Mouse (Mus musculus): Measurements from ENCODE around the gene Pcnp.
"Not testable (repeated sequence)": the region's sequence is repeated elsewhere in the genome, so short reads cannot be mapped to it uniquely, and the experiment has no call there.

Gene Pcnp

GRCm38 (mm10) chr16:56029661-56030082, at the start of gene Pcnp:
Gene Pcnp (minus strand): TSS chr16:56029739.
- DNase-seq (ENCODE audit: low read depth, low spot score): peak; percentile 97

DNA sequence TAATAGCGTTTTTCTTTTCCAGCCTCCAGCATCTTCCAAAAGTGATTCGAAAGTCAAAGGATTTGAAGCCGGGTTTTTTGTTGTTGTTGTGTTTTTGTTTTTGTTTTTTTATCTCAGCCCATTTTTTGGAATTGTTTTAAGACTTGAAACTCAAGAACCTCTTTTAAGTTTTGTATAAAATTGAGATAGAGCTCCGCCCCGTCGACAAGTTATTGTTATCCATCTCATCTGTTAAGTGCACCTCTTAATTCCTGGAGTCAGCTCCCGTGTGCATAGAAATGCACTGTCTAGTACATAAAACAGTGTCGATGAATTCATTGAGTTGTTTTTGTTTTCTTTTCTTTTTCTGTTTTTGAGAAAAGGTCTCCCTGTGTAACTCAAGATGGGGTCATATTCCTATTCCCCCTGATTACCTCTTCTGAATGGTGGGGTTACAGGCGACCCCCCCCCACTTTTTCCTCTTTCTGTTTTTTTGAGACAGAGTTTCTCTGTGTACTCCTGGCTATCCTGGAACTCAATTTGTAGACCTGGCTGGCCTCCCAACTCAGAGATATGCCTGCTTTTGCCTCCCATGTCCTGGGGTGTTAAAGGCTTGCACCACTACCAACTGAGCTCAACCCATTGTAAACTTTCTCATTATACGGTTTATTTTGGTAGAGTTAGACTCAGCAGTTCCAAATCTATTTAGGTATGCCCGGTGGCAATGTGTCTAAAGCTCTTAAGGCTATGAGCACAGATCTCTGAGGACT, 46.8 kb upstream of the Pcnp start:
- DNase-seq (ENCODE audit: low read depth, low spot score): no peak

DNA sequence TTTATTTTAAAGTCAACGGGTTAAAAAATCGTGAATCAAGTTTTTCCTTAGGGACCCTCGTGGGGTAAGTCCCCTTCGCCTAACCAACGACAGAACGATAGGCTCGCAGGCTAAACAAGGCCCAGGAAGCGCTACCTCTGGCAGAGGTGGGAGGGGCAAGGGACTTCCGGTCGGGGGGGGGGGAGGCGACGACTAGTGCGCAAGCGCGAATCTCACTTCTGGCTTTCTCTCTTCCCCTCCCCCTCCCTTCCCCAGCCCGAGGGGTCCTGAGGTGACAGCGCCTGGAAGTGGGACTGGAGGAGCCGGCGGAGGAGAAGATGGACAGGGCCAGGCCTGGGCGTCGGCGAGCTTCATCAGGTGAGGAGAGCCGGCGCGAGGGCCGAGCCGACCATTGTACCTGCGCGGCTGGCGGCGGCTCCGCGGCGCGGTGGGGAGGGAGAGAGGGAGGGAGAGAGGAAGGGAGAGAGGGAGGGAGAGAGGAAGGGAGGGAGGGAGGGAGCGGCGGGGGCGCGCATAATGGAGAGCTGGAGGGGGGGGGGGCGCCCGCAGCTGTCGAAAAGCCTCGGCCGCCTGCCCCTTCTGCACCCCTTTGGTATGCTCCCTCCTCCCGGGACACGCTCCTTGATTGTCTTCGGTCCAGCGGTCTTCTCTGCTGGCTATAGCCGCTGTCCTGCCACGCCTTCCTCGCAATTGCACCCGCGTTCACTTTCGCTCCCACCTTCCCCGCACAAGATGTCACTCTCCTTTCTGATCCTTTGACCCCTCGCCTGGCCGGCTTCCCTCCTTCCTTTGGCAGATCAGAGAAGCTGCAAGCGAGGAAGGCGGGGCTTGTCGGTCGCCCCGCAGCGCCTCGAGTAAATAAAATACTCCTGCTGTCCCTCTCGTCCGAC, 45.9 kb upstream of the Pcnp start:
- peak; percentile 92 for DNase-seq (ENCODE audit: low read depth, low spot score)

GRCm38 (mm10) chr16:56074565-56074964, 45.0 kb upstream of the Pcnp start:
- DNase-seq (ENCODE audit: low read depth, low spot score): no peak

DNA sequence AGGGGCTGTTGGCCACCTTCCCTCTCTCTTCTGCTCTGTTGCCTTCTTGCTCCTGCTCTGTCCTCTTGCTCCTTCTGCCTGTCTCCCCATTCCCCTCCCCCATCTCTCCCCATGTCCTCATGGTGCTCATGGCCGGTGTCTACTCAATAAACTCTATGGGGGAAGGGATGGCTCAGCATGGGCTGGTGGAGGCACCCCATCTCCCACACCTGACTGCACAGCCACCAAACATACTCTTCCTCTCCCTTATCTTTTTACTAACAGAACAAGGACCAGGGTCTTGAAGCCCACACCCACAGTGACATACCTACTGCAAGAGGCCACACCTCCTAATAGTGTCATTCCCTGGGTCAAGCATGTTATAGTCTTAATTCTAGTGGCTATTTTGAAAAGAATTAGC, 44.6 kb upstream of the Pcnp start:
- DNase-seq (ENCODE audit: low read depth, low spot score): no peak

DNA sequence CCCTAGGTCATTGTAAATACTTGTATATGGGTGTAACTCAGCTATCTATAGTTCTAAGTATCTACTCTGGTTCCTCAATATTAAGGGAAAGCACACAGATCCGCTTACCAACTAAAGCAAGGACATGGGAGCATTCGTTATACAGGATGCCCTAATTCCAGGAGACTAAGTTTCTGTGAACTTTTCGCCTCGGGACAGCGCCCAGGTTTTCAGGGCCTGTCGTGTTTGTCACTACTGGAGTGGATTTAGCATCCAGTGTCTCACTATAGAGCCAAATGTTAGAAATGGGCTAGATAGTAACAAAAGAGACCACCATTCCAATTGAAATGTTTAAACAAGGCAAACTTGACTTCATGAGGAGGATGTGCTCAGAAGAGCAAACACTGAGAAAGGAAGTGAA, 43.6 kb upstream of the Pcnp start:
- not testable (repeated sequence) for DNase-seq (ENCODE audit: low read depth, low spot score)

GRCm38 (mm10) chr16:56072533-56072932, 43.0 kb upstream of the Pcnp start:
- no peak for DNase-seq (ENCODE audit: low read depth, low spot score)

DNA sequence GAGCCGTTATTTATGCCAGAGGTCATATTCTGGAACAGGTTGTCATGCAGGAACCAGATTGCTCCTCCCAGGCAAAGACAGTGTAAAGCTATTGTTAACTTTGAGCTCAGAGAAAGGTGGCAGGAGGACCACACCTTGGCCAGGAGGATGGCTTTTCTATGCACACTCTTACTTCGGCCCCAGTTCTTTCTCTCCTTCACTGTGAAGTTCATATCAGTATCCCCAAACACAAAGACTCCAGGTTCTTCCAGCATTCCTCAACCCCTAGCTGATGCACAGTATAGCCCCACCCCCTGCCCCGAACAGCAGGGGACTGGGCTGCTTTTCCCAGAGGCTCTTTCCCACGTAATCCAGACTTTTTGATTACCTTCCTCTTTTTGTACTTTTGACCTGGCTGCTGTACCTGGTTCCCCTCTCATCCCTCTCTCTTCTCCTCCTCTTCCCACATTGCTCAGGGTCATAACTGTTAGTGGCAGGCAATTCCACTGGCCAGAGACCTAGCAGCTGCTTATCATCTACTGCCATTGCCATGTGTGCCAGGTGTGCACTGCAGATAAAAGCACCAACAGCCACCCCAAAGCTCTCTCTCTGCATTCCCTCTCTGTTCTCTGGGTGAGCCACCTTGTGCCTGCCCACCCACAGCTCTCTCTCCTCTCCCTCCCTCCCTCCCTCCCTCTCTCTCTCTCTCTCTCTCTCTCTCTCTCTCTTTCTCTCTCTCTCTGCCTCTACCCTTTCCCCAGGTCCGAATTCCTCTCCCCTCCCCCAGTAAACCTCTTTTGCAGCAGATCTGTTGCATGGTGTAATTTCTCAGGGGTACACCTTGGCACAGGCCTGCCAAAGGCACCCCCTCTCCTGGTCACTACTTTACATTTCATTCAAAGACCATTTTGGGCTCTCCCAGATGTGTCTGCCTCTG, 42.0 kb upstream of the Pcnp start:
- no peak for DNase-seq (ENCODE audit: low read depth, low spot score)

GRCm38 (mm10) chr16:56068523-56069070, 39.1 kb upstream of the Pcnp start:
- no peak for DNase-seq (ENCODE audit: low read depth, low spot score)

- DNase-seq (ENCODE audit: low read depth, low spot score): no peak
Measured at GRCm38 (mm10) chr16:56066113-56066512, 36.6 kb upstream of the Pcnp start.

GRCm38 (mm10) chr16:56064334-56064990, 34.9 kb upstream of the Pcnp start:
- DNase-seq (ENCODE audit: low read depth, low spot score): peak; percentile 54

DNA sequence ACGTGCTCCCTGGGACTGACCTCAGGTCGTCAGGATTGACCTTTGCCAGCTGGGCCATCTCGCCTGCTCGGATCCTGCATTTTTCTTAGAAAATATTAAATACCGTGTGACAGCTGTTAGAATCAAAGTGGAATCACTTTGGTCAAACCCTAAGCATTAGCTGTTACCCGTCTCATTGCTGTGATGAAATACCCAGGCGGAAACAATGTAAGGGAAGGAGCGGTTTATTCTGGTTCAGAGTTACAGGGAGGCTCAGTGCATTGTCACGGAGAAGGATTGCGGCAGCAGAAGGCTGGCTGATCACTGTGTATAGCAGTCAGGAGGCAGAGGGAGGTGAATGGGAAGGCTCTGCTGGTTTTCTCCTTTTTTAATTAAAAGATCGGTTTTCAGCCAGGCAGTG, 33.4 kb upstream of the Pcnp start:
- no peak for DNase-seq (ENCODE audit: low read depth, low spot score)

DNA sequence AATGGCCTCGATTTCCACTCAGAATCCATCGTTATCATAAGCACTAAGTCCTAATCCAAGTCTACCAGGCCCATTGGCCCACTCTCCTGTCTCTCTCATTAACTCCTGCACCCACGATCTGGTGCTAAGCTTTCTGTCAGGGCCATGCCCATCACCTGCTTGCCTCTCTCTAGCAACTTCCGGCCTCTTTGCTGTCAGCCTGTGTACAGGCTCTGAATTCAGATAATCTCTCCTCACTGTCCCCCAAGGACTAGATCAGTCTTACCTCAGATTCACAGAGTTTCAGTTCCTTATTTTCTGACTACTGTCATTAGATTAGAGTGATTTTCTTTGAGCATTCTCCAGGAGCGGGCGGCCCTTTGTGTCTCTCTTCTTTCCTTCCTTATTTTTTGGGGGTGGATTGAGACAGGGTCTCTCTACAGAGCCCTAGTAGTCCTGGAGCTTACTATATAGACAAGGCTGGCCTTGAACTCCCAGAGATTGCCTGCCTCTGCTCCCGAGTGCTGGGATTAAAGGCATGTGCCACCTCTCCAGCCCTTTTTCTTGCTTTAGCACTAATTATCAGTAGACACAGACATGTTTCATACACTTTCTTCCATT, 32.6 kb upstream of the Pcnp start:
- DNase-seq (ENCODE audit: low read depth, low spot score): no peak

DNA sequence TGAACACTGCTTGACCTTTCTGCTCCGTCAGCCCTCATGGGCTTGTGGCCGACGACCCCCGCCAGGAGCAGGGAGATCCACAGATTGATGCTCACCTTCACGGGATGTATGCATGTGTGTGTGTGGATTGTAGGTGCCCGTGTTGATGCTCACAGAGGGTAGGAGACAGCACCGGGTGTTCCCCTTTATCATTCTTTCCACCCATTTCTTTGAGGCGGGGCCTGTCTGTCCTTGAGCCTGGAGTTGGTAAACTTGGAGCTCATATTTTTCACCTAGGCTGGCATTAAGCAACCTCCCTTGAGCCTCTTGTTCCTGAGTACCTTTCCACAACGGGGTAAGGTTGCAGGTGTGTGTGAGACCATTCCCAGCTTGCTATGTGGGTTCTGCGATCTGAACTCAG, 28.6 kb upstream of the Pcnp start:
- DNase-seq (ENCODE audit: low read depth, low spot score): no peak

DNA sequence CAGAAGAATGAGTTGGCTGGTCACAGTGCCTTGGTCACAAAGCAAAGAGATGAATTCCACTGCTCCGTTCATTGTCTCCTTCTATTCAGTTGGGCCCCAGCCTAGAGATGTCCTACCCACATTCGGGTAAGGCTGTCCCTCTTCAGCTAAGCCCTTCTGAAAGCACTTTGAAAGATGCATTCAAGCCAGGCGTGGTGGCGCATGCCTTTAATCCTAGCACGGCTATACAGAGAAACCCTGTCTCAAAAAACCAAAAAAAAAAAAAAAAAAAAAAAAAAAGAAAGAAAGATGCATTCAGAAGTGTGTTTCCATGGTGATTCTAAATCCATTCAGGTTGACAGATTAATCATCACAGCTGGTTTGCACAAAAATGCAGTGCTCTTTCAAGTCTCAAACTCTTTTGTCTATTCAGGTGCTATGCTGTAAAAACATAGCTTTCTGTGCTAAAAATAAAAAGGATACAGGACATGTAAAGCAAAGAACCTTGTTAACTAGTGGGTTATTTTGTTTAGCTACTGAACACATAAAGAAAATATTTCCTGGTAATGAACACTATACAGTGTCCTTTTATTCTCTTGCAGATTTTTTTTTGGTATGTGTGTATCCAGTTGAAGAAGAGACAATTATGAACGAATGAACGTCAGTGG, 27.5 kb upstream of the Pcnp start:
- DNase-seq (ENCODE audit: low read depth, low spot score): no peak

DNA sequence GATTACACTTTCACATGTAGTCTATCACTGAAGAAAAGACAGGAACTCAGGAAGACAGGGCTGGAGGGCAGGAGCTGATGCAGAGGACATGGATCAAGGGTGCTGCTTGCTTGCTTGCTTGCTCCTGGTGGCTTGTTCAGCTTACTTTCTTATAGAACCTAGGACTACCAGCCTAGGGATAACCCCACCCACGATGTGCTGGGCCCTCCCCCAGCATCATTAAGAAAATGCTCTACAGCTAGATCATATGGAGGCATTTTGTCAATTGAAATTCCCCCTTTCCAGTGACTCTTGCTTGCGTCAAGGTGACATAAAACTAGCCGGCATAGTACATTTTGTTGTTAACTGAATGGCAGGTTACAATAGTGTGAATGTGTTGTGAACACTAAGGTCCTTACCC, 26.4 kb upstream of the Pcnp start:
- DNase-seq (ENCODE audit: low read depth, low spot score): no peak

DNA sequence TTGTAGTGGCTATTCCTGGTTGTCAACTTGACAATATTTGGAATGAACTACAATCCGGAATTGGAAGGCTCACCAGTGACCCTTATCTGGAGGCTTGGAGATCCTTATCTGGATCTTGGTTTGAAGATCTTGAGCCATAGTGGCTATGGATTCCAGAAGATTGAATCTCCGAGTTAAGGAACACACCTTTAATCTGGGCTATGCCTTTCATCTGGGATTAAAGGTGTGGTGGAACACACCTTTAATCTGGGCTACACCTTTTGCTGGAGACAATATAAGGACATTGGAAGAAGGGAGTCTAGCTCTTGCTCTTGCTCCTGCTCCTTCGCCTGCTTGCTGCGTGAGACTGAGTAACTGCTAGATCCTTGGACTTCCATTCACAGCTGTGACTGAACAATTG, 18.5 kb upstream of the Pcnp start, which contains the start of gene Senp7:
Gene Senp7, plus strand, starts transcription at position 301 of the 400 bp plus-strand sequence.
- not testable (repeated sequence) for DNase-seq (ENCODE audit: low read depth, low spot score)

DNA sequence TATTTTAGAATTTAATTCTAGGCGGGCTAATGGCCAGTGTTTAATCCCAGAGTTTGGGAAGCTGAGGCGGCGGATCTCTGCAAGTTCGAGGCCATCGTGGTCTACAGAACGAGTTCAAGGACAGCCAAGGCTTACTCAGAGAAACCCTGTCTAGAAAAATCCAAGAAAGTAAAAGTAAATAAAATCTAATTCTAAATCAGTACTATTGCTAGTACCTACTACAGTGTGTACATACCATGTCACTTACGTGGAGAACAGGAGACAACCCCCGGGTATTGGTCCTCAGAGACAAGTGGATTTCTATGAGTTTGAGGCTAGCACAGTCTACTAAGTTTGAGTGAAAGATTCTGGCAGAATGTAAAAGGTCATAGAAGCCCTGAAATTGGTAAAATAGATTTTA, 8.6 kb upstream of the Pcnp start:
- no peak for DNase-seq (ENCODE audit: low read depth, low spot score)

DNA sequence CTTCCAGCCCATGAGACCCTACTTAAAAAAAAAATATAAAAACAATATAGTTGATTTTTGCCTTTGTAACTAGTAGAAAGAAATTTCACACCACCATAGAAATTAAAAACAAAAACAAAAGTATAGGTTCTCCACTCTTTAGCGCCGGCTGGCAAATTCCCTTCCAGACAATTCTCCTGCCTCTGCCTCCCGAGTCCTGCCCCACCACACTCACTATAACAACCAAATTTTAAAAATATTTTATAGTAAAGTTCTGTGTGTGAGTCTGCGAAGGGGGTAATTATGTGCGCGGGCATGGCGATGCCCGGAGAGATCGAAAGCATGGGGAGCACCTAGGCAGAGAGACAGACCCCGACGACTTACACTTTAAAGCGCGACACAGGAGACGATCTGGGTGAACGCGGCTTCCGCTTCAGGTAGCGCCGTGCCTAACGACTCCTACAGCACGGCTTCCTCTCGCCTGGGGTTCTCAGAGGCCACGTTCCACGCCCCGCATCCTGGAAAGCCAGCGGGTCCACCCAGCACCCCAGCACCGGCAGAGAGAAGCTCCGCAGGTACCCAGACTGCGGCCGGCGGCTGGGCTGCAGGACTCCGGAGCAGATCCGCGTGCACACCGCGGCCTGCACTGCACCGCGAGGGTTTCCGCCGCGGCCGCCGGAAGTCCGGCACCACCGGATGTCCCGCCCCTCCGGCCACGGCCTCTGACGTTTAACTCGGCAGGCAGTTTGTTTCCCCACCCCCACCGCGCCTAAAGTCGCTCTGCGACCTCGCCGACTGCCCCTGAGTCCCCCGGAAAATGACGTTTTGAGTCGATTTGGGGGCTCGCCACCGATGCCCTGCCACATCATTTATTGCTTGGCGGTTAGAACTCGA, 7.8 kb upstream of the Pcnp start, which contains the start of gene Trmt10c:
Gene Trmt10c, minus strand, starts transcription at position 682 of the 873 bp plus-strand sequence.
- peak; percentile 87 for DNase-seq (ENCODE audit: low read depth, low spot score)

Measured in skeletal muscle tissue, adult 2 months (tissue).